Mouse (Mus musculus) fat pad, adult 2 months (tissue): Measurements from ENCODE around the gene Runx1.

Source experiments
- DNase-seq: peaks from one replicate; pipeline ENCODE4 v3.0.0-alpha.2; 2011; ENCODE audit warnings: low read depth, low spot score; ENCODE audit errors: extremely low read depth

The Runx1 gene

GRCm38 (mm10) chr16:92578915-92579653 is 246.9 kb downstream of the Runx1 start:
- DNase-seq: no peak

GRCm38 (mm10) chr16:92577381-92577780 is 248.6 kb downstream of the Runx1 start:
- no peak for DNase-seq

DNA sequence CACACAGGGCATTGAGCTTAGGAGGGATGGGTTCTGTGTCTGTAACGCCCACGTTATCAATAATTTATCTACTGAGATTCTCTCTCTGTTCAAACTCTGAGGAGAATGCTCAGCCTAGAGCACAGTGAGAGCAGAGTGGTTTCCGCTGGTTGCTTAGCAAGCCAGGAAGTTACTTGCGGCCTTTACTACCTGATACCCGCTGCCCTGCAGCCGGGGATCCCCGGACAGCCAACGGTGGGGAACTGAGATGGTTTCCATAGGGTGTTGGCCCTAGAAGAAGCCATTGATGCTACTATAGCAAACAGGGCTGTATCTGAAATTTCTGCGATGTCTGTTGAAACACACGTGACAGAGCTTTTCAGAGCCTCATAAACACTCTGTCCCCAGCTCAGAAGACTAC is 250.2 kb downstream of the Runx1 start:
- no peak for DNase-seq

DNA sequence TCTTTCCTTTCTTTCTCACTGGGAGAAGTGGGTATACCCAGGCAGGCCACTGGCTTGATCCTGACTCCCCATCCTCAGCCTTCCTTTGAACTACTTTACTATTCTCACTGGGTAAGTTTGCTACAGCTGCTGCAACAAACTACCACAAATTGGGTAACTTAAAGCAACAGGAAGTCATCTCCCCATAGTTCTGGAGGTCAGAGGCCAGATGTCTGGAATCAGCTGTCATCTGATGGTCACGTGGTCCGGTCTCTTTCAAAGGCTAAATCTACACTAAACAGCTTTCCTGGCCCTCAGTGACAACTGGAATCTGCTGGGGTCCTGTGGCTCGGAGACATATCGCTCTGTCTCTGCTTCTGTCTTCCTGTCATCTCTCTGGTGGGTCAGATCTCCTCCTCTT is 252.8 kb downstream of the Runx1 start:
- no peak for DNase-seq

DNA sequence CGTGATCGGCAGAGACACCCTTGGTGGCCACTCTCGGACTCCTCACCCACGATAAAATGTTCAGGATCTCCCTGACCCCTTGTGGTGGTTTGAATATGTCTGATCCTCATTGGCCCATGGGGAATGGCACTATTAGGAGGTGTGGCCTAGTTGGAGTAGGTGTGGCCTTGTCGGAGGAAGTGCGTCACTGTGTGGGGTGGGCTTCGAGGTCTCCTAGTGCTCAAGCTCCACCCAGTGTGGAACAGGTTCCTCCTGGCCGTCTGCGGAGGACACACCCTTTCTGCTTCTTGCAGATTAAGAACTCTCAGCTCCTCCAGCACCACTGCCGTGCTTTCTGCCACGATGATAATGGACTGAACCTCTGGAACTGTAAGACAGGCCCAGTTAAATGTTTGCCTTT is 254.7 kb downstream of the Runx1 start:
- DNase-seq: no peak

DNA sequence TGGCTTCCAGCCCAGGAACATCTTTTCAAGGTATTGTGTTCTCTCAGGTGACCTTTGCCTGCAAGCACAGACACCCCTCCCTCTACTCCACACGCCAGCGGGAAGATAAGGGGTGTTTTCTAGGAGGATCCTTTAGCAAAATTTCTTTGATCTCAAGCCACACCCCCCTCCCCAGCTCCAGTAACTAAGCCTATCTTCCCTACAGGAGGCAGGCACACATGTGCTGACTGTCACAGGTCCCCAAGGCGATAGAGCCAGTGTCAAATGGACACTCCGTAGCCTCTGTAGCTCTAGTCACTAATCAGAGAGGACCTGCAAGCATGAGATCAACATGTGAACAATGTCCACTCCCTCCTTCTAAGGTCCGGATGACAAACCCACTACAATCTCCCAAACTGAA is 259.8 kb downstream of the Runx1 start:
- no peak for DNase-seq

- no peak for DNase-seq
These were observed 260.2 kb downstream of the Runx1 start for GRCm38 (mm10) chr16:92565708-92566107.

- DNase-seq: no peak
These were observed 260.7 kb downstream of the Runx1 start for GRCm38 (mm10) chr16:92565291-92565690.

- no peak for DNase-seq
These were observed 270.9 kb downstream of the Runx1 start for GRCm38 (mm10) chr16:92555051-92555450.

DNA sequence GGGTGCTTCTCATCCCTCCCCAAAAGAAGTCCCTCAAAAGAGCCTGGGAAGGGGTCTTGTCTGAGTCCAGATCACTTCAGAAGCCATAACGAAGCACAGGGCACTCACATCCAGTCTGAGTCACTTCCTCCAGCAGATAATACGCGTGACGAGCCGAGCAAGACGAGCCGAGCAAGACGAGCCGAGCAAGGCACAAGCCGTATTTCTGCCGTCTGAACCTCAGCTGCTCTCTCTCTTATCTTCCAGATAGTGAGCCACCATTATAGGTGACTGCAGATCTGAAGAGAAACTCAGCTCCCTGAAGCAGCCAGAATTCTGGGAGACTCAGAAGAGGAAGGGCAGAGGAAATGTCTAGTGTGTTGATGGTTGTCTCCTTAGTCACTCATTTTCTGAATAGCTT is 273.1 kb downstream of the Runx1 start:
- DNase-seq: no peak

DNA sequence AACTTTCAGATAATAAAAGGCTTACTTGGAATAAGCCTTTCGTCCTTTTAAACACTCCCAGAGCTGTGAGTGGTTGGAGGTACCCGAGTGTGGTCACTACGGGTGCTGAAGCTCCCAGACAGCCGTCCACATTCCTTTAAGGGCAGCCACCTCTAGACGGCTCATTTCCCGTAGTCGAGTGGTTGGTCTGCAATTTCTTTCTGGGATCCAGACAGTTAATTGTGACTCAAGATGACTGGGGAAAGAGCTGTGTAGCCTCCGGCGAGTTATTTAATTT is 273.9 kb downstream of the Runx1 start:
- DNase-seq: no peak
